Mouse (Mus musculus): ENCODE measurements around the gene St13. TPM values are rescaled to one million over a fixed set of nuclear protein-coding genes. Genes with fewer than 3 reads are reported as not detected.

The St13 gene
- polyA plus RNA-seq, 1 experiment from 2014 or later: 107 TPM

GRCm38 (mm10) chr15:81405008-81405407 lies 5.1 kb upstream of the St13 start:
- no peaks in the 10 kb centered on the region for H3K9me3 ChIP-seq (replicated peaks)
- 81% methylated on average over 3 of the region's 3 CpGs for WGBS
- H3K27me3 ChIP-seq: no peaks in the 10 kb centered on the region
- ATAC-seq (replicated peaks; ENCODE audit: insufficient number of reproducible peaks, insufficient read depth, low FRiP score, low read depth): no peak
- no peaks in the 10 kb centered on the region for H3K36me3 ChIP-seq
- no peak overlapping the region for H3K9ac ChIP-seq
- H3K4me1 ChIP-seq (replicated peaks): peaks cover 7% of the 10 kb centered on the region
- no peak overlapping the region for H3K4me3 ChIP-seq
- H3K4me2 ChIP-seq: no peak overlapping the region
- no peak overlapping the region for H3K27ac ChIP-seq

- H3K36me3 ChIP-seq: no peaks in the 10 kb centered on the region
- ATAC-seq (replicated peaks; ENCODE audit: insufficient number of reproducible peaks, insufficient read depth, low FRiP score, low read depth): no peak
- peak overlapping the region; percentile 97 for H3K27ac ChIP-seq
- H3K4me1 ChIP-seq (replicated peaks): peaks cover 22% of the 10 kb centered on the region
- H3K9ac ChIP-seq: peak overlapping the region; percentile 96
- no peaks in the 10 kb centered on the region for H3K27me3 ChIP-seq
- H3K4me2 ChIP-seq: peak overlapping the region; percentile 72
- H3K9me3 ChIP-seq (replicated peaks): no peaks in the 10 kb centered on the region
- H3K4me3 ChIP-seq: peak overlapping the region; percentile 99
- WGBS: 0% methylated on average over 21 of the region's 21 CpGs
Observed at GRCm38 (mm10) chr15:81399297-81399637, 610 bp downstream of the St13 start.

GRCm38 (mm10) chr15:81398189-81398588 lies 1.7 kb downstream of the St13 start:
- no peaks in the 10 kb centered on the region for H3K36me3 ChIP-seq
- H3K27ac ChIP-seq: peak overlapping the region; percentile 97

GRCm38 (mm10) chr15:81394211-81394915 lies 5.5 kb downstream of the St13 start:
- peaks cover 22% of the 10 kb centered on the region for H3K36me3 ChIP-seq
- no peak overlapping the region for H3K27ac ChIP-seq
- H3K4me2 ChIP-seq: no peak overlapping the region
- WGBS: 82% methylated on average over 8 of the region's 8 CpGs
- no peaks in the 10 kb centered on the region for H3K9me3 ChIP-seq (replicated peaks)
- H3K9ac ChIP-seq: no peak overlapping the region
- H3K4me3 ChIP-seq: no peak overlapping the region
- H3K4me1 ChIP-seq (replicated peaks): peaks cover 14% of the 10 kb centered on the region
- no peaks in the 10 kb centered on the region for H3K27me3 ChIP-seq
- no peak for ATAC-seq (replicated peaks; ENCODE audit: insufficient number of reproducible peaks, insufficient read depth, low FRiP score, low read depth)

More at GRCm38 (mm10) chr15:81398189-81398588, 1.7 kb downstream of the St13 start:
- H3K9me3 ChIP-seq (replicated peaks): no peaks in the 10 kb centered on the region
- ATAC-seq (replicated peaks; ENCODE audit: insufficient number of reproducible peaks, insufficient read depth, low FRiP score, low read depth): no peak
- H3K9ac ChIP-seq: peak overlapping the region; percentile 96
- peak overlapping the region; percentile 99 for H3K4me3 ChIP-seq
- peak overlapping the region; percentile 72 for H3K4me2 ChIP-seq
- H3K27me3 ChIP-seq: no peaks in the 10 kb centered on the region
- H3K4me1 ChIP-seq (replicated peaks): peaks cover 22% of the 10 kb centered on the region

- Histone ChIP-seq H3K4me2 (no peak overlapping the region), H3K9ac (no peak overlapping the region), H3K27ac (no peak overlapping the region), H3K36me3 (peaks cover 34% of the 10 kb centered on the region), H3K4me3 (no peak overlapping the region), H3K4me1 (replicated peaks) (peaks cover 10% of the 10 kb centered on the region), H3K9me3 (replicated peaks) (no peaks in the 10 kb centered on the region), H3K27me3 (no peaks in the 10 kb centered on the region)
- ATAC-seq (replicated peaks; ENCODE audit: insufficient number of reproducible peaks, insufficient read depth, low FRiP score, low read depth): no peak
Observed at GRCm38 (mm10) chr15:81392997-81393396, 6.9 kb downstream of the St13 start.

- Histone ChIP-seq H3K4me3 (no peak overlapping the region), H3K9me3 (replicated peaks) (no peaks in the 10 kb centered on the region), H3K27me3 (no peaks in the 10 kb centered on the region), H3K27ac (no peak overlapping the region), H3K9ac (no peak overlapping the region), H3K36me3 (peaks cover 77% of the 10 kb centered on the region), H3K4me2 (no peak overlapping the region), H3K4me1 (replicated peaks) (no peaks in the 10 kb centered on the region)
- no peak for ATAC-seq (replicated peaks; ENCODE audit: insufficient number of reproducible peaks, insufficient read depth, low FRiP score, low read depth)
- WGBS: 94% methylated on average over 5 of the region's 5 CpGs
Observed at GRCm38 (mm10) chr15:81386327-81386726, 13.6 kb downstream of the St13 start.

GRCm38 (mm10) chr15:81378845-81379244 lies 21.0 kb downstream of the St13 start:
- no peaks in the 10 kb centered on the region for H3K27me3 ChIP-seq
- no peak overlapping the region for H3K27ac ChIP-seq
- H3K4me1 ChIP-seq (replicated peaks): no peaks in the 10 kb centered on the region
- no peak for ATAC-seq (replicated peaks; ENCODE audit: insufficient number of reproducible peaks, insufficient read depth, low FRiP score, low read depth)
- H3K9ac ChIP-seq: no peak overlapping the region
- WGBS: 85% methylated on average over 2 of the region's 2 CpGs
- no peak overlapping the region for H3K4me2 ChIP-seq
- no peaks in the 10 kb centered on the region for H3K9me3 ChIP-seq (replicated peaks)
- H3K36me3 ChIP-seq: peaks cover 63% of the 10 kb centered on the region
- H3K4me3 ChIP-seq: no peak overlapping the region

- no peaks in the 10 kb centered on the region for H3K9me3 ChIP-seq (replicated peaks)
- no peak overlapping the region for H3K9ac ChIP-seq
- no peak overlapping the region for H3K27ac ChIP-seq
- H3K4me2 ChIP-seq: no peak overlapping the region
- peaks cover 68% of the 10 kb centered on the region for H3K36me3 ChIP-seq
- no peaks in the 10 kb centered on the region for H3K4me1 ChIP-seq (replicated peaks)
- WGBS: 89% methylated on average over 11 of the region's 11 CpGs
- no peak for ATAC-seq (replicated peaks; ENCODE audit: insufficient number of reproducible peaks, insufficient read depth, low FRiP score, low read depth)
- H3K4me3 ChIP-seq: no peak overlapping the region
- H3K27me3 ChIP-seq: no peaks in the 10 kb centered on the region
Observed at GRCm38 (mm10) chr15:81374621-81375020, 25.3 kb downstream of the St13 start.

GRCm38 (mm10) chr15:81370356-81370755 lies 29.5 kb downstream of the St13 start:
- 64% methylated on average over 1 of the region's 1 CpGs for WGBS
- H3K4me2 ChIP-seq: no peak overlapping the region
- no peaks in the 10 kb centered on the region for H3K4me1 ChIP-seq (replicated peaks)
- H3K4me3 ChIP-seq: no peak overlapping the region
- no peaks in the 10 kb centered on the region for H3K27me3 ChIP-seq
- no peak overlapping the region for H3K9ac ChIP-seq
- no peak for ATAC-seq (replicated peaks; ENCODE audit: insufficient number of reproducible peaks, insufficient read depth, low FRiP score, low read depth)
- no peak overlapping the region for H3K27ac ChIP-seq
- H3K36me3 ChIP-seq: peaks cover 79% of the 10 kb centered on the region
- H3K9me3 ChIP-seq (replicated peaks): no peaks in the 10 kb centered on the region

- Histone ChIP-seq H3K9me3 (replicated peaks) (no peaks in the 10 kb centered on the region), H3K36me3 (peaks cover 88% of the 10 kb centered on the region), H3K9ac (no peak overlapping the region), H3K4me2 (no peak overlapping the region), H3K4me3 (no peak overlapping the region), H3K4me1 (replicated peaks) (no peaks in the 10 kb centered on the region), H3K27ac (no peak overlapping the region), H3K27me3 (no peaks in the 10 kb centered on the region)
- WGBS: 93% methylated on average over 1 of the region's 1 CpGs
- ATAC-seq (replicated peaks; ENCODE audit: insufficient number of reproducible peaks, insufficient read depth, low FRiP score, low read depth): no peak
Observed at GRCm38 (mm10) chr15:81368601-81369000, 31.3 kb downstream of the St13 start.

GRCm38 (mm10) chr15:81366241-81366640 lies 33.6 kb downstream of the St13 start:
- no peak overlapping the region for H3K9ac ChIP-seq
- H3K36me3 ChIP-seq: peaks cover 73% of the 10 kb centered on the region
- H3K4me2 ChIP-seq: no peak overlapping the region
- no peak for ATAC-seq (replicated peaks; ENCODE audit: insufficient number of reproducible peaks, insufficient read depth, low FRiP score, low read depth)
- no peaks in the 10 kb centered on the region for H3K9me3 ChIP-seq (replicated peaks)
- H3K27ac ChIP-seq: no peak overlapping the region
- H3K27me3 ChIP-seq: no peaks in the 10 kb centered on the region
- 75% methylated on average over 4 of the region's 4 CpGs for WGBS
- H3K4me3 ChIP-seq: no peak overlapping the region
- peaks cover 4% of the 10 kb centered on the region for H3K4me1 ChIP-seq (replicated peaks)

GRCm38 (mm10) chr15:81365246-81365645 lies 34.6 kb downstream of the St13 start:
- no peaks in the 10 kb centered on the region for H3K9me3 ChIP-seq (replicated peaks)
- H3K27me3 ChIP-seq: no peaks in the 10 kb centered on the region
- H3K9ac ChIP-seq: no peak overlapping the region
- H3K4me3 ChIP-seq: no peak overlapping the region
- WGBS: 84% methylated on average over 8 of the region's 8 CpGs
- H3K4me2 ChIP-seq: no peak overlapping the region
- no peak for ATAC-seq (replicated peaks; ENCODE audit: insufficient number of reproducible peaks, insufficient read depth, low FRiP score, low read depth)
- peaks cover 63% of the 10 kb centered on the region for H3K36me3 ChIP-seq
- peaks cover 8% of the 10 kb centered on the region for H3K4me1 ChIP-seq (replicated peaks)
- H3K27ac ChIP-seq: no peak overlapping the region
